Comparison of ENCODE assay signal across 9 mouse cellular contexts in genomic region chr11:118908431-118908980, GRCm38 (mm10). TPM values are rescaled to one million over a fixed set of nuclear protein-coding genes. Genes with fewer than 3 reads are reported as not detected.
A peak's percentile ranks its signal among the peaks of the same experiment; 100 is the strongest.
DNase-seq lines count a peak whose midpoint lies in the region; ATAC-seq and TF ChIP-seq lines count a peak whose summit lies in the region.
"Had no signal": no experiment of that assay in that cellular context is flagged by ENCODE, and none has a peak within 500 bp of the region (broad histone marks: within the 10 kb centered on the region; RNA-seq: fewer than 3 reads in every experiment).

No protein-coding gene starts in this region.

- H3K27me3 ChIP-seq in hindbrain, embryonic 13.5 days: peaks cover 22% of the 10 kb centered on the region
- peaks cover 46% of the 10 kb centered on the region for H3K27me3 ChIP-seq in neural tube, embryonic 12.5 days (replicated peaks)

- no peaks in the 10 kb centered on the region for H3K36me3 ChIP-seq in hindbrain, embryonic 13.5 days
- no peaks in the 10 kb centered on the region for H3K36me3 ChIP-seq in neural tube, embryonic 12.5 days

- intact Hi-C loops in left cerebral cortex, adult 2 months (cut with DNase I): no loop called here

- peak; percentile 26; the same call in 1 of the 2 replicates for ATAC-seq in hindbrain, embryonic 13.5 days (ENCODE audit: low FRiP score)
- ATAC-seq in neural tube, embryonic 12.5 days (ENCODE audit: low FRiP score, low read depth): peak; percentile 18; the same call in 1 of the 2 replicates
- ATAC-seq in erythroid progenitor cell, adult 5-6 weeks (replicated peaks; ENCODE audit: low FRiP score, poor library complexity, severe bottlenecking): no peak

- H3K9me3 ChIP-seq in hindbrain, embryonic 13.5 days: no peaks in the 10 kb centered on the region
- no peaks in the 10 kb centered on the region for H3K9me3 ChIP-seq in neural tube, embryonic 12.5 days

- DNase-seq in left cerebral cortex, adult 2 months (ENCODE audit: extremely low spot score in 1 of 2, low spot score in 2 of 2): no peak
- DNase-seq in left cerebral cortex, adult 8-10 months (ENCODE audit: low spot score in 2 of 2): no peak
- DNase-seq in cerebellum, postnatal 25 days: peak; percentile 79
- no peak for DNase-seq in adrenal gland, adult (ENCODE audit: inconsistent age in 2 of 2, low spot score in 1 of 2)
- DNase-seq in spleen, postnatal 14 days (ENCODE audit: low spot score in 2 of 2): no peak

- H3K27ac ChIP-seq in left cerebral cortex, adult 2 months: peak overlapping the region; percentile 97
- peak overlapping the region; percentile 99 for H3K27ac ChIP-seq in hindbrain, embryonic 13.5 days
- H3K27ac ChIP-seq in neural tube, embryonic 12.5 days: peak overlapping the region; percentile 93

- peak overlapping the region; percentile 88 for H3K4me2 ChIP-seq in hindbrain, embryonic 13.5 days
- H3K4me2 ChIP-seq in neural tube, embryonic 12.5 days (replicated peaks): peak overlapping the region; percentile 72

- TF ChIP-seq CTCF in left cerebral cortex, adult 2 months (IDR thresholded peaks at IDR 0.05): no peak

- peaks cover 64% of the 10 kb centered on the region for H3K4me1 ChIP-seq in hindbrain, embryonic 13.5 days (replicated peaks)
- H3K4me1 ChIP-seq in neural tube, embryonic 12.5 days: peaks cover 59% of the 10 kb centered on the region

- H3K4me3 ChIP-seq in left cerebral cortex, adult 2 months: peak overlapping the region; percentile 82
- H3K4me3 ChIP-seq in hindbrain, embryonic 13.5 days: peak overlapping the region; percentile 84
- peak overlapping the region; percentile 69 for H3K4me3 ChIP-seq in neural tube, embryonic 12.5 days

- peak overlapping the region; percentile 97 for H3K9ac ChIP-seq in hindbrain, embryonic 13.5 days
- H3K9ac ChIP-seq in neural tube, embryonic 12.5 days: peak overlapping the region; percentile 85

- under 1% methylated on average over 45 of the region's 52 CpGs for WGBS in hindbrain, embryonic 13.5 days
- WGBS in neural tube, embryonic 12.5 days: under 1% methylated on average over 52 of the region's 52 CpGs

RNA-seq across cellular contexts. Expression of gene Rbfox3, which starts 2.9 kb away (rescaled TPM):
- 100 to 1,000 TPM; 345 to 353 TPM for total RNA-seq in left cerebral cortex, adult 2 months (2021)
- total RNA-seq in left cerebral cortex, adult 8-10 months (2022): 100 to 1,000 TPM; 295 to 336 (median 323) TPM
- polyA plus RNA-seq in hindbrain, embryonic 13.5 days (2015; fragmentation: Nextera tagmentation; extraction: Ambion mirVana): 54.3 and 55.2 TPM in 2 replicates
- 44.8 and 52.6 TPM in 2 replicates for polyA plus RNA-seq in neural tube, embryonic 12.5 days (2016; fragmentation: Nextera tagmentation; extraction: Ambion mirVana)
- not detected in 2 replicates for total RNA-seq in erythroid progenitor cell, adult 5-6 weeks (2015; ENCODE audit: low replicate concordance)
- not detected in 2 replicates for total RNA-seq in erythroid progenitor cell, adult 5-6 weeks (2017; ENCODE audit: low replicate concordance)
- total RNA-seq: neutrophil, adult 5-6 weeks had no signal

Comparison
In these comparisons a context has a peak if more than half of its experiments do, and no peak if none do; other contexts are left out.
1. DNase-seq: peak in cerebellum, postnatal 25 days (2 of 2); none in left cerebral cortex, adult 2 months (0 of 2), left cerebral cortex, adult 8-10 months (0 of 2), adrenal gland, adult (0 of 2) and spleen, postnatal 14 days (0 of 2).
2. RNA of gene Rbfox3, which starts 2.9 kb away (total RNA-seq): 345 to 353 TPM in left cerebral cortex, adult 2 months and 295 to 336 TPM in left cerebral cortex, adult 8-10 months; not detected in erythroid progenitor cell, adult 5-6 weeks; every median in the first group is over 100 times any median in the second.
3. Peak in every context shown above with its lines, with median percentiles within 50 percentile points of each other: H3K27ac ChIP-seq and H3K4me3 ChIP-seq.